Mouse (Mus musculus) neural tube, embryonic 10.5 days (tissue): ENCODE results near the gene BC030870.

Experiments
- DNase-seq: peaks from one replicate; pipeline ENCODE4 v3.0.0-alpha.2; 2017; ENCODE audit warnings: low spot score; ENCODE audit errors: extremely low spot score

The BC030870 gene

DNA sequence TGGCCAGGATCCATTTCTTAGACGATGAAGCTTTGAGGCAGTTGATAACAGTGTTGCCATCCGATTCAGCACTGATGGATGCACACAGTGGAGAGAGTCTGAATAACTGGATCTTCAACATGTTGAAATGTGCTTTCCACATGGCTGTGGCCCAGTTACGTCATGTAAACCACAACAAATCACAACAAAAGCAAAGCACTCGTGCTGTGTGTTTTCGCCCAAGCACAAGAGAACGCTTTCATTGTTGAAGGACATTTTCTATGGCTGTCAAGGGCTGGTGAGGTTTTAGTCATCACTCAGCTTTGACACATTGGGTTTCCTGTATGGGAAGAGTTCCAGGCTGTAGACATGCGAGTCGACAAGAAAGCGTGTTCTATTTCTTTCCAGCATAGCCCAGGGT is 48.6 kb downstream of the BC030870 start:
- no peak for DNase-seq

- no peak for DNase-seq
Observed at GRCm38 (mm10) chr8:65074733-65075132, 54.6 kb downstream of the BC030870 start, which contains the start of gene Gm10663. TSS of gene Gm10663 (plus strand) at chr8:65075033.

GRCm38 (mm10) chr8:65070996-65071395 is 58.4 kb downstream of the BC030870 start:
- DNase-seq = no peak

GRCm38 (mm10) chr8:65068473-65068819 is 60.9 kb downstream of the BC030870 start:
- DNase-seq = no peak

DNA sequence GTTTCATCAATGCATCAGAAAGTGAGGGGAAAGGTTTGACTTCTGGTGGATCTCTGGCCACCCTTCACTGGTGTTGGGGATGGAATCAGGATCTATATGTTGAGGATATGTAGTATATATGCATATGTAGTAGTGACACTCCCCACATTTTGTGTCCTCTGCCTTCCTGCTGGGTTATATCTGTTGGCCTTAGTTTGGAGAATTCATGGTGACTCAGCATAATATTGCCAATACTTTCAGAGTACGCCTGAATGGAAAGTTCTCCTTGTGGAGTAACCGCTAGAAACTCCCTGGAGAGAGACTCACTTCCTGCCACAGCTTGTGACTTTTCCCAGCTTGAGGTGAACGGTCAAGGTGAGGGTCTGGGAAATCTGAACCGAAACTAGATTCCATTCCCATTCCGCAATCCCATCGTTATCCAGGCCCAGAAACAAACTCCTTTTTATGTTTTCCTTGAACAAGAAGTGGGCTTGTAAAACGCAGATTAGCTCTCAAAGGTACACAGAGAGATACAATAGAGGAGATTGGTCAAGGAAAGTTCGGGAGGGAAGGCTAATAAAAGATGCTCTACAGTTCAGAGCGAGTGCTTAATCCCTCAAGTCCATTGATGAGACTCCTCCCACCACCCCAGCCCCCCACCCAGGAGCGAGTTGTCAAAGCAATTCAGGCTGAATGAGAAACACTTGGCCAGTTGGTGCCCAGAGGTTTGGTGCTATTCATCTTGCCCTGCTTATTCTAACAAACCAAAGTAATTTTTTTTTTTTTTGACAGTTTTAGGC is 61.5 kb downstream of the BC030870 start:
- DNase-seq = no peak

DNA sequence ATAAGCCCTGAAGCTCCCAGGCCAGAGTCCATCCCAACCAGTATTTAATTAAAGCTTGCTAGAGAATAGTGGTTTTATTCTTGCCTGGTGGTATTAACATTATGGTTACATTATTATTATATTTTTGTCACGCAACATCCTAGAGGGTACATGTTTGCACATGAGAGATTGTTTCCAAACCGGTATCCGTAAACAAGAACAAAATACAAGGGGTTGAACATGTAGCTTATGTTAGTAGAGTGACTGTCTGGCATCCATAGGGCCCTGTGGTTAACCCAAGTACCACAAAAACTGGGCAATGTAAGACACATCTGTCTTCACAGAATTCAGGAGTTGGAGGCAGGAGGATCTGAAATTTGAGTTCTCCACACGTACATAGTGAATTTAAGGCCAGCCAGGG is 62.3 kb downstream of the BC030870 start:
- no peak for DNase-seq

DNA sequence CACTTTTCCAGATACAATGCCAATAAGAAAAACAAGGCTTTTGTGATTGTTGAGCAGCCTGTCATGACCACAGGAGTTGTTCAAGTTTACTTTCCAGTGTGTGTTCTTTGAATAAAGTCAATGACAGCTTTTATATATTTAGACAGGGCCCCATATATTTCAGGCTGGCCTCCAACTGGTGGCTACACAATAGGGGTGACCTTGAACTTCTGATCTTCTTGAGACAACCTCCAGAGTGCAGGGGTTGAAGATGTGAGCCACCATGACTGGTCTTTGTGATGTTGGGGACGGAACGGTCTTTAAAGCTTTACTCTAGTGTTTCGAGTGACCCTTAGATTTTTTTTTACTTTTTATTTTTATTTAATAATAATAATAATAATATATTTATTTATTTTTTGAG is 63.7 kb downstream of the BC030870 start:
- no peak for DNase-seq

- no peak for DNase-seq
Observed at GRCm38 (mm10) chr8:65064071-65064470, 65.3 kb downstream of the BC030870 start.

GRCm38 (mm10) chr8:65062195-65062594 is 67.2 kb downstream of the BC030870 start:
- no peak for DNase-seq

DNA sequence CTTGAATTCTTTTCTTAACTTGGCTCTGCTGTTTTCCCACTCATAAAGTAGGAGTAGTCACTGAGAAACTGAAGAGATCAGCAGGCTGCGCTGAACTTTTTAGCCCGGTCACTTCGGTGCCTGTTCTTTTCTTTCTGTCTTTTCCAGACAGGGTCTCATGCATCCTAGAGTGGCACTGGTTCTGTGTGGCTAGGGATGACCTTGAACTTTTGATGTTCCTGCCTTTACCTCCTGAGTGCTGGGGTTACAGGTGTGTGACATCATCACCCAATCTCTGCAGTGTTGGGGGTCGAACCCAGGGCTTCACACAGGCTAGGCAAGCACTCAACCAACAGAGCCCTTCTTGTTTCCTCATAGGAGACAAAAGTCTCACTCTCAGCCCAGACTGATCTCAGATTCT is 72.6 kb downstream of the BC030870 start:
- no peak for DNase-seq

- no peak for DNase-seq
Observed at GRCm38 (mm10) chr8:65053968-65054367, 75.4 kb downstream of the BC030870 start.

- no peak for DNase-seq
Observed at GRCm38 (mm10) chr8:65053554-65053953, 75.8 kb downstream of the BC030870 start.

GRCm38 (mm10) chr8:65047801-65048200 is 81.6 kb downstream of the BC030870 start:
- DNase-seq = no peak

- DNase-seq = no peak
Observed at GRCm38 (mm10) chr8:65047193-65047592, 82.2 kb downstream of the BC030870 start.

GRCm38 (mm10) chr8:65046565-65046964 is 82.8 kb downstream of the BC030870 start:
- DNase-seq = no peak

DNA sequence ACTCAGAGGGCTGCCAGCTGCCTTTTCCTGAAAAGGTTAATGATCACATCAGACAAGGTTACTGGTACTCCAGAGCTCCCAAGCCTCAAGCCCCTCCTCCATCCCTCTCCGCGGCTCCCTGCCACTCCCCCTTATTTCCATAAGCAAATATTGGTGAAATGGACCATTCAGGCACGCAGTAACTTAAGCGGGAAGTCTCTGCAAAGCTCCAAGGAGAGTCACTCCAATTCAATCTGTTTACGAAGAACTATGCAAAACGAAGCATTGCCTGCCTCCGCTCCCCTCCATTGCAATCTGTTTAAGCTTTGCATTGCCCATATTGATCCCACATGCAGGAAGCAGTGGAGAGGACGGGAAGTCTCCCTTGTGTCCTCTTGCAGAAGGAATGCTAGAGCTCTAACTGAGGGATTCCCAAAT is 92.2 kb downstream of the BC030870 start, which contains the start of gene Apela:
Gene Apela (minus strand): TSS at position 220 of the 417 bp plus-strand sequence.
- DNase-seq = peak; percentile 64
